Mouse (Mus musculus): ENCODE measurements around the gene Fam3c. TPM values are rescaled to one million over a fixed set of nuclear protein-coding genes. Genes with fewer than 3 reads are reported as not detected.

Gene Fam3c
- total RNA-seq (2021): 37.9 and 53.0 TPM in 2 replicates
- long read RNA-seq, transcript Fam3c-205 (10 exons, 2,826 nt): major isoform, 72 of 89 reads
- long read RNA-seq, partial matches to known transcripts: 1 of 89 reads
- long read RNA-seq, other reads (novel, unspliced or antisense): 16 of 89 reads

DNA sequence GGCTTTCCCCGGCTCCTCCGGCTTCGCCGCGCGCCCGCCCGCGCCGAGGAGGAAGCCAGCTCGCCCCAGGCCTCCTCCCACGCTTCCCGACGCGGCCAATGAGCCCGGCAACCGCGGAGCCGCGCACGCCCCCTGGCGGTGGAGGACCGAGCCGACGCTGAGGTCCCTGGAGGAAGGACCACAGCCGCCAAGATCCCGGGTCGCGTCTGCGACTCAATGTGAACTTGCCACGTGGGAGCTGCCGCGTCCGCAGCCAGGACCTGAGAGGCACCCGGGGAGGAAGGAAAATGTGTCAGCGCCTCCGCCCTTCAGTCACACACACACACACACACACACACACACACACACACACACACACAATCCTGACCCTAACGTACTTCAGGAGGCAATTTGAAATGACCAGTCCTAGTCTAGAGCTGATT lies at the start of gene Fam3c:
Gene Fam3c, minus strand, starts transcription at position 158 of the 422 bp plus-strand sequence.
- DNase-seq: peak; percentile 98

DNA sequence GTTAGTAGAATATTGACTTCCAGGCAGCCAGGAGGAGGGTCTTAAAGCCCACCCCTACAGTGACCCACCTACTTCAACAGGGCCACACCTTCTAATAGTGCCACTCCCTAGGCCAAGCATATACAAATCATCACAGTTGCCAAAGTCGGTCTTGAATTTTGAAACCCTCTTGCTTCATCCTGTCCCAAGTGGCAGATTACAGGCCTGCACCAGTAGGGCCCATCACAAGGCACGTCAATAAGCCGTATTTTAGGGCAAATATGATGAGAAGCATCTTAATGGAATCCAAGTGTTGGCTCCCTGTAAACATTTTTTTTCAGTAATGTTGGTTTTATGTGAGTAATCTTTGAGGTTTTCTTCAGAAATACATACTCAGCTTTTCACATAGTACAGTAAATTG lies 49.0 kb upstream of the Fam3c start:
- DNase-seq: no peak

DNA sequence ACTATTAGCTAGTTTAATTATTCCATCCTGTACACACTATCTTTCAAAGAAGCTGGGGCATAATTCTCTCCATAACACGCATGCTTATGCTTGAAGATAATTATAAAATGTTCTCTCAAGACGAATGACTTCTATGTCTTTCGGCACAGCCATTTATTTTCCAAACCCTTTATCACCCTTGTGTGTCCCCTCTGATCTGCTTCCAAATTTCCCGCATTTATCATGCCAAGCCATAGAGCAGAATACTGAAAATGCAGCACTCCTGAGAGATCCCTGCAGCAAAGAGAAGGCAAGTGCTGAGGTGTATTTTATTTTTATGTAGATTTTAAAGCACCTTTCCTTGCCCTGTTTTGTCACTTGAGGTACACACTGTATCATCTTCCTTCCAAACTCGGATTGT lies 47.7 kb upstream of the Fam3c start:
- no peak for DNase-seq

DNA sequence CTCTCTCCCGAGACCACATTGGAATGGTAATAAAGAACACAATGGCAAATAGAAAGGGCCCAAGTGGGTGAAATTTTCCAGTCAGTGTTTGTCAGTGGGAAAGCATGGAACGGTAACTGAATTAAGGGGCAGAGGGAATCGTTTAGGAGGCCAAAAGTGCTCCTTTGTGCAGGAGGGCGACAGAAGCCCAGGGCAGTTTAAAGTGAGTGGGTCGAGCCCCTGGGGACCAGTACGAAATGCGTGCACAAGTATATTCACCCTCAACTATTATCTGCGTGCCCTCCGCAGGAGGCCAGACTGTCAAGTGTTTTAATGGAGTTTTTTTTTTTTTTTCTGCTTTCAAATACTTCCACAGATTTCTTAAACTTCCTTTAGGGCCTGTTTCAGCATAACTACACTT lies 47.3 kb upstream of the Fam3c start:
- DNase-seq: no peak

DNA sequence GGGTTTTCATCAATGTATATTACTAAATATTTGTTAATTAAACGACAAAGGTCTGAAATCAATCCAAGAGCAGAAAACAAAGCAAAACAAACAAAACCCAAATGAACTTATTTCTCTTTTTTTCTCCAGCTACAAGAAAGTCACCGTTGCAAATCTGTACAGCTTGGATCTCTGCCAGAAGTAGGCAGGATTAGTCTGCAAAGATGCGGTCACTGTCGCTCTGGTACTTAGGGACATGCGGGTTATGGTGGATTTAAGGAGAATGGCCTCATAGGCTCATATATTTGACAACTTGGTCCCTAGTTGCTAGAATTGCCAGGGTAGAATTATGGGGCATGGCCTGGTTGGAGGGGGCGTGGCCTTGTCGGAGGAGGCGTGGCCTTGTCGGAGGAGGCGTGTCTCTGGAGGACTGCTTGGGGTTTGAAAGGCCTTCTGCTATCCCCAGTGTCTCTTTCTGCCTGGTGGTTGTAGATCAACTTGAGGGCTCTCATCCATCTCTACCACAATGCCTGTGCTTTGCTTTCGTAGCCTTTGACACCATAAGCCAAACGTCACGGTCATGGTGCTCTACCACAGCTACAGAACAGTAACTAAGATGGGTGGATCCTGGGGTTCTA lies 46.6 kb upstream of the Fam3c start:
- DNase-seq: no peak

DNA sequence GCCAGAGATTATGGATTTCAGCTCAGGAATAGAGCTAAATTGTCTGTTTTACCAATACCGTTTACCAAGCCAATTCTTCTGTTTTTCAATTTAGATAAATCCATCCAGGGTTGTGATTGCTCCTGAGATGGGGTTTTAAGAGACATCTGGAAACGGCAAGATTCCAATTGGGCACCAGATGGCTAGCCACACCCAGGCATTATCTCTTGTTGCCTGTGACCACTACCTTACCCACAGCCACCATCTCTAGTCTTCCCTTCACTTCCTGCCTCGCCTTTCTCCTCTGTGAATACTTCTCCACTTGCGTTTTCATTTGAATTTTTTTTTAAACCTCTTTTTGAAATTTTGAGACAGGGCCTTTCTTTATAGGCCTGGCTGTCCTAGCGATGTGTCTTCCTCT lies 46.0 kb upstream of the Fam3c start:
- DNase-seq: no peak

DNA sequence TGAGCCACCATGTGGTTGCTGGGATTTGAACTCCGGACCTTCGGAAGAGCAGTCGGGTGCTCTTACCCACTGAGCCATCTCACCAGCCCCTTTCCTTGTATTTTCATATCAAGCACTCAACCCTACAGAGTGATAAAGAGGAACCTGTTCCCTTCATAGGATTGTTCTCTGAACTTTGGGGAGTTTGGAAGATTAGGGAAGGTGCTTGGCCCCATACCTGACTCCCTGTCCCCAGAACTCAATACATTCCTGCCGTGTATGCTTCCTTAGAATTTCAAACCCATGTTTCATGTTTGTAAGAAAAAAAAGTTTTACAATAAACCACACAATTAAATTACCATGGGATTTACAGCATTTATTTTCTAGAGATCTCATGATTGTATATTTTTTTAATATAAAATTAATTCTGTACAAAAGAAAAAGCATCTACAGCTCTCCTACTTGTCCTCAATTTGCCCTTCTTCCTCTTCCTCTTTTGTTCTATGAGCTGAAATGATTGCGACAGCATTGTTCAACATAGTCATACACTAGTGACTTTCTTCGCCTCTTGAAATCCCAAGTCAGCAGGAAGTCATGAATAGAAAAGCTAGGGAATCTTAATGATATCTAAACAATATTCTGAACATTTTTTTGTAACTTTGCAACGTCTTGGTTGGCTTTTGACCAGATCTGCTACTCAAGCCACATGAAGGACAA lies 42.2 kb upstream of the Fam3c start:
- DNase-seq: no peak

DNA sequence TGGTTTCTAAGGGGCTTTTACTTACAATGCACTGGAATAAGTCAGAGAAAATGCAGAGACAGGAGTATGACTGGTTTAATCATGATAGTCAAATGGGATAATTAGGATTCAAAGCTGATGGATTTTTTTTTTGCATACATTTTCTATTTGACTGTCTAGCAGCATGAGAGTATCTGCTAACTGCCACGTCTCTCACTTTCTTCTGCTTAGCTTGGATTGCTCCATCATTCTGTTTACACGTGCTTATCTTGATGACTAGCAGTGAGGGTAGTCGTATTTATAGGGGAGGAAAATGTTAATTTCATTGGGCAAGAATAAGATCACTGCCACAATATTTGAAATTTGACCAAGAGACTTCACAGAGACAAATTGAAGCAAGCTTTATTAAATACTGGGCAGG lies 39.2 kb upstream of the Fam3c start:
- DNase-seq: no peak

DNA sequence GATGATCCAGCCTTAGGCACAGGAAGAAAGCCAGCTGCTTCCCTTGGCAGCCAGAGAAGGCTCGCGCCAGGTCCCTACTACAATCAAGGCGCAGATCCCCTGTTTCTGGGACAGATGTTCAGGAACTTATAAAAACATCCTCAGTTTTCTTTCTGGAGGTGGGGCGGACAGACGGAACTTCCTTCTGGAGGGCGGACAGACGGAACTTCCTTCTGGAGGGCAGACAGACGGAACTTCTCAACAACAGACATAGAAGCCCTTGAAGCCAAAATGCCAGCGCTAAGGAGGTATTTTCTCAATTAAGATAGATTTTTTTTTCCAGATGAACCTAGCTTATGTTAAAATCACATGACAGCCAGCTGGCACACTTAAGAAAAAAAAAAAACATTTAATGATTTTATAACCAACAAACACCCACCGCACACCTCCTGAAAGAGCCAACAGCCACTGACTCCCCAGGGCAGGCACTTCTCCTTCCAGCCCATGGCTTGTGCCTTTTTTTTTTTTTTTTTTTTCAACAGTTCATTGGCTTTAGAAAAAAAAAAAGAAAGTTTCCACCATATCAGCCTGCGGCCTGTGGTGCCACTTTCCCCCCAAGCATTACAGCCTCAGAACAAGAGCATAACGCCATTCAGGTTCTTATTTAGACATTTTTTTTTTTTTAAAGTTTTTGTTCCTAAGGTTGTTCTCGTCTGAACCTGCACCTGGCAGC lies 34.8 kb upstream of the Fam3c start:
- no peak for DNase-seq

DNA sequence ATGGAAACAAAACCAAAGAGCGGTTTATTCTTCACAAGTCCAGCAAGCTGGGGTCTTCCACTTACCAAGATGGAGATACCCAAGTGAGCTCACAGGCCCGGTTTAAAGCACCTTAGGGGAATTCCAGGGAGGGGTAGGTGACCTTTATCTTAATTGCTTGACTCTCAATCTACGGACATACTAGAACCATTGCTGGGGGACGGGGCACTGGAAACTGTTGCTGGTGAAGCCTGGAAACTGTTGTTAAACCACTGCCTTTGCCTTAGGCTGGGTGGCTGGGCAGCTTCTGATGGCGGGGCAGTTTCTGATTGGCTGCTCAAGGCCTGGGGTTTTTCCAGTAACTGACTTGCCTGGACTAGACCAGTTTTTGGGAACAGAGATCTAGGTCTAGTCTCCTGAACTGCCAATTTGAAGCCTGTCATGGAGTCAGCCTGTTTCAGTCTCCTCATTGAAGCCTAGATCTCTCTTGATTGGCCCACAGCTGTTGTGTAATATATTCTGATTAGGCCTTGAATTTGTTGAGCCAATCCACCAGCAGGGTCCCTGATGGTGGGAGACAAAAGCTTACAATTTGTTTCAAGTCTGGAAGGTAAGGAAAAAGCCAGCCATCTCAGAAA lies 29.3 kb upstream of the Fam3c start:
- no peak for DNase-seq

DNA sequence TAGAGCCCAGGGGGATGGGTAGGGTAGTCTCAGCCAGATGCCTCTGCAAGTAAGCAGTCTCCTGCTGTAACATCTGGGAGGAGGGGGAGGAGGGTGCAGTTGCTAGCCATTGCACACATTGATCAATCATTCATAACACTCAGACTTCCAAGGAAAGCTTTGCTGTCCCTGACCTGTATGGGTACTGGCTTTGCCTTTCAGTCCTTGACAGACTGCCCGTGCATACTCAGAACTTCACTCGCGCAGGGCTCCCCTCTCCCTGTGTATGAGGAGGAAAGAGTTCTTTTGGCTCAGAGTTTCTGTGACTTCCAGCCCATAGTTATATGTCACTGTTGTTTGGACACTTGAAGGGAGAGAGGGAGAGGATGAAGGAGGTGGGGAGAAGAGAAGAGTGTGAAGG lies 24.2 kb upstream of the Fam3c start:
- DNase-seq: no peak

DNA sequence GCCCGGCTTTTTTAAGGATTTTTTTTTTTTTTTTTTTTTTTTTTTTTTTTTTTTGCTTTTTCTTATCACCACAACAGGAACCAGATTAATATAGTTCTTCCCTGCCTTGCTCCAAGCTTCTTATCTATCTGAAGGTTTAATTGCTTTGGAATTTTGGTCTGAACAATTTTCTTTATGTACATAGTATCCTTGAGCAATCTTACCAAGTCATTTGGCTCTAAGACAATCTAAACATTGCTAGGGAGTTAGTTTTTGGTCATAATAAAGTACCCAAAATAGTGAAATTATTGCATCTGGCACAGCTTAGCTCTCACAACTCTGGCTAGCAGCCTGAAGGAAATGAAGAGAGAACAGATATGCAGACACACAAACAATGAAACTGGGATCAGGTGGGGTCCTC lies 23.8 kb upstream of the Fam3c start:
- DNase-seq: no peak

DNA sequence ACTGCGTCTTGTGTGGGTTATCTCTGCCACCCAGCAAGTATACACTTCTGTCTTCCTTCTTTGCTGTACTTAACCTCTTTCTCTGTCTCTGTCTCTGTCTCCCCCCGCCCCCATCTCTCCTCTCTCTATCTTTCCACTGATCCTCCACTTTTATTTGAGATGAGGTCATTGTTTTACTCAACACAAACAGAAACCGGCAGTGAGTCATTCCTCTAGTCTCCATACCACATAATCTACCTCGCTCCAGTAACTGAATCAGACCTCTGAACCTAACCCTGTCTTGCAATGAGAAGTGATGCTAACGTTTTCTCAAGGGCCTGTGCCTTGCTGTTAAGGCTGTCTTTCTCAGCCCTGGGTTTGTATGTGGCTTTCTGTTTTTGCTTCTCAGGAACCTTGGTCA lies 22.4 kb upstream of the Fam3c start:
- no peak for DNase-seq

DNA sequence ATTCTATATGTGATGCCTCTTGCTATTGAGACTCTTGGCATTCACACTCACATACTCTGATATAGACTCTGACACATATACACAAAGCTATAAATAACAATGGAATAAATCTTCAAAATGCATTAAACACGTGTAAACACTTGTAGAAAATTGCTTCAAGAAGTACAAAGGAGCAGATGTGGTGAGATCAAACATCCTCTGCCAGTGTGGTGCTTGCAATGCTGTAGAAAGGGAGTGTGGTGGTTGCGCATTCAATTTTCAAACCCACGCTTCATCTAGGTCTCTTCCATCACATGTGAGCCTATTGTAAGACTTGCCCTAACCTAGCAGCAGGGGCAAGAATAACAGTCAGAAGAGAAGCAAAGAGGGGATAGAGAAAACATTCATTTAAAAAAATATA lies 18.7 kb upstream of the Fam3c start:
- DNase-seq: no peak

DNA sequence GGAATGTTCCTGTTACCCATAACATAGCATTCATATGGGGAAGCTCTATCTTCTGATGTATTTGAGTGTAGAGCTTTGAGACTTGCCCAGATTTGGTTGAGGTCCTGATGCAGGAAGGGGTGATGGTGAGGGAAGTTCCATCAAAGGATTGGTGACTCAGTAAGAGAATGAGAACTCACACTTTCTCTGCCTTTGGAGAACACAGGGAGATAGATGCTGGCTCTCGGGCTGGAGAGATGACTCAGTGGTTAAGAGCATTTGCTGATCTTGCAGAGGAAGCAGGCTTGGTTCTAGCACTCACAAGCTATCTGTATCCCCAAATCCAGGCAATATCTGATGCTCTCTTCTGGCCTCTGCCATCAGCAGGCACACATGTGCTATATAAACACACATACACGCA lies 17.4 kb upstream of the Fam3c start:
- DNase-seq: no peak

DNA sequence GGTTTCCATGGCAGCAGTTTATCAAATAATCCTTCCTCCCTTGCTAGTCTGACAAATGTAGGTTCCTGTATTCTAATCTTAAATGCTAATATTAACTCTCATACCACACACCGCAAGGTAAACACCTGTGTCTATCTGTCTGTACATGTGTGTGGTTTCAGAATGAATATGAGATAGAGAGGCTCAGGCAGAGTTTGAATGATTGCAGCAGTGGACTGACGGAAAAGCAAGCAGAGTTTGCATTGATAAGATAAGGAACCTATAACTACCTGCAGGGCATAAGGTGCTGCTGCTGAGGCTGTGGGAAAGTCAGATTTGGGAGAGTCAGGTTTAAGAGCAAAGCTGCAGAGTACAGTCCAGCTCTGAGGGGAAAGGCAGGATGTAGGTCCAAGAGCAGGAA lies 10.9 kb upstream of the Fam3c start:
- no peak for DNase-seq

DNA sequence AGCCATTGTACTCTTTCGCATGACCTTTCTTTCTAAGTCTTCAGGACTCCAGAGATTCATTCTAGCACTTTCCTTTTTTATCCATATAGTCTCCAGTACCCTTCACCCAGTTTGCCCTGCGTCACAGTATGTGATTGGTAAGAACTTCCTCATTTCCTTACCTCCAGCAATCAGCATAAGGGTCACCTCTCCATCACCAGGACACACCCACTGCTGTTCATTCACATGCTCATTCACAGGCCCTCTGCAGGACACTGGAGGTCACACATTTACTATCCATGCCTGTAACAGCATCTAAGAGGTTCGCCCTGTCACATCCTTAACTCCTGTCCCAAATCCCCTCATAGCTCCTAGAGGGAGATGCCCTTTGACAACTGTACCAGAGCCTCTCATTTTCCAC lies 7.5 kb upstream of the Fam3c start:
- no peak for DNase-seq

DNA sequence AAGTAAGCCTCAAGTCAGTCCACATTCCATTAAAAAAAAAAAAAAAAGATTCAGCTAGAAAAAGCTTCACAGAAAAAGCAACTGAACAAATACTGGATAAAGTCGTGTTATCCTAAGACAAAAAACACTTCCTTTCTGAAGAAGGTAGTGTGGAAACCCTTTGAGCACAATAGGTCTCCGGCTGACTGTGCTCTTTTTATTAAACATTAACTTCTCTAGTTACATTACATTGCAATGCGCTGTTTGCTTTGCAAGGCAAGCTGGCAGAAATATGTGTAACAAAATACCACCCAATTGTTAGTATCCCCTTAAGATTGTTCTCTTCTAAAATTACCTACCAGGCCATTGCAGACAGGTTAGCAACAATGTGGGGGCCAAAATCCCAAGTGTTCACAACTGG lies 5.9 kb upstream of the Fam3c start:
- no peak for DNase-seq

DNA sequence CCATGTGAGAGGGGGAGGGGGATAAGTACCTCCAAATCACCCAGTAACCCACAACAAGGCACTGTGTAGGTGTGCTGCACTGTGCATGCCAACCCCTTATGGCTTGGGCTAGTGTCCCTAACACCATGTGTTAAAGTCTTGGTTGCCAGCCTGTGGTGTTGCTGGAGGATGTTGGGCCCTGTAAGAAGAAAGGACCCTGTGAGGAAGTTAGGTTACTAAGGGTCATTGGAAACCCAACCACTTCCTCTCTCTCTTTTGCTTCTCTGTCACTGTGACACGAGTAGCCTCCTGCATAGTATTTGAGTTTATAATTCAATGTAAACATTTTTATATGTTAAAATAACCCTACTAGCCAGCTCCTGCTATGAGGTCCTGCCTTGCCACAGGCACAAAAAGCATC lies 3.0 kb upstream of the Fam3c start:
- no peak for DNase-seq

DNA sequence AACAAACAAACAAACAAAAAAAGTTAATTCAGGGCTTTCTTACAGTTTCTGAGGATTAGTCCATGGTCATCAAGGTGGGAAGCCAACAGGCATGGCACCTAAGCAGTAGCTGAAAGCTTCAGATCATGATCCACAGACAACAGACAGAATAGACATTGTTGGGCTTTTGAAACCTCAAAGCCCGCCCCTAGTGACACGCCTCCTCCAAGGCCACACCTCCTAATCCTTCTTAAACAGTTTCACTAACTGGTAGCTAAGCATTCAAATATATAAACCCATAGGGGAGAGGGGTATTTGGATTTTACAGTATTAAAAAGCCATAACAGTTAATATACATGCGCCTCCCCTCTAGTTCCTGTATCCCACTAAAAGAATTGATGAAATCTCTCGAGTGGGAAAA lies 1.3 kb upstream of the Fam3c start:
- DNase-seq: no peak

DNA sequence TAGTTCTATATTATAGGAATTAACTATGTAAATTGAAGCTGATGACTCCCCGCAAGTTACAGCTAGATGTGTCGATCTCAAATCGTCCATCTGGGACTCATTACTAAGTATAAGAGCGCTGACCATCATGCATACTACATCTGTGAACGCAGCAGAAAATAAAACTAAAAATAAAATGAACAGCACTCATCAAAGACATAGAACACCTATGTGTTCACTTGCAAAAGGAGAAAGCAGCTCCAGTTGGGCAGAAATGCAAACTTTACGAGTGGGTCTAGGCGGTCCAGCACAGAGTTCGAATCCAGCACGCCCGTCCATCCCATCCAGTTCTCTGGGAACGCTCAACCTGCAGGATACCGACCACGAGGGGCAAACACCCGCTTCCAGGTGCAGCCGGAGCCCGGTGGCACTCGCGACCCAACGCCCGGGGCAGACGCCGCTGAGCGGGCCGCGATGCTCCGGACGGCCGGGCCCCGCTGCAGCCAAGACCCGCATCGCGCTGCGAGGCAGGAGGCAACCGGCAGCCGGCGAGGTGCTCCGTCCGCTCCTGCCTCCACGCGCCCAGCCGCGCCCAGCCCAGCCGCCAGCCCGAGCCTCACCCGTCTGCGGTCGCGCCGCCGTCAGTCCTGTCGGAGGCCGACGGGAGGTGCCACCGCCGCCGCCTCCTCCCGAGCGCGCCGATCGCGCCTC lies 502 bp downstream of the Fam3c start:
- no peak for DNase-seq

DNA sequence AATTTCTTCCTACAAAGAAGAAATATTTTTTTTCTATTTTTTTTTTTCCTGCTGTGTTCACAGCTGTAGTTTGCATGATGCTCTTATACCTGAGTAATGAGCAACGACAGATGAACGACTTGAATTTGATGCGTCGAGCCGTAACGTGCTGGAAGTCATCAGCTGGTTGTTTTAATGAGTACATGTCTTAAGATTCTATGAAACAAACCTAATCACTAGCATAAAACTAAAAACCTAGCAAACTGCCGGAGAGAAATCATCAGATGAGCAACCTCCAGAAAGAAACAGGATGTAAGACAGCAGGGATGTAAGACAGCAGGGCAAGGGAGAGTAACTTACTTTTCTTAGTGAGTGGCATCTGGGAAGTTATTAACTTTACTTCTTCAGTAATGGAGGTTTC lies 1.4 kb downstream of the Fam3c start:
- no peak for DNase-seq

DNA sequence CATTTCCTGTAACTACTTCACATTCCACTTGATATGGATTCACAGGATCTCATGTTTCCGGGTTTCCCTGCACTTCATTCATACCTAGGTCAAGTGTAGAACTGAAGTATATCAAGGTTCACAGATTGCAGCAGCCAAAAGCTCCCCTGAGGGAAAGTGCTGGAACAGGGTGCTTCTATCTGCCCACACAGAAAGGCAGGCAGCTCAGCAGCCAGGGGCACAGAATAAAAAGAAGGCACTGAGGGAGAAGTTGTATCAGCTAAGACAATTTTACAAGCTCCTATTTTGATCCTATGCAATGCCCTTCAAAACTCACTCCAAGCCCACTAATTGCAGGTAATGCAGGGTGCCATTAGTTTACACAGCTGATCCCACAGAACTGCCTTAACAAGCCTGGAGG lies 2.0 kb downstream of the Fam3c start:
- no peak for DNase-seq

All from adrenal gland, postnatal 25 days (tissue).